Mouse (Mus musculus): ENCODE measurements at regions not wholly inside any gene's neighbourhood (a gene's known extent, or its start where the extent isn't known, plus 50 kb on each side); places are given as distances from the start of the nearest gene placed in this dataset.
A peak's percentile ranks its signal among the peaks of the same experiment; 100 is the strongest.

DNA sequence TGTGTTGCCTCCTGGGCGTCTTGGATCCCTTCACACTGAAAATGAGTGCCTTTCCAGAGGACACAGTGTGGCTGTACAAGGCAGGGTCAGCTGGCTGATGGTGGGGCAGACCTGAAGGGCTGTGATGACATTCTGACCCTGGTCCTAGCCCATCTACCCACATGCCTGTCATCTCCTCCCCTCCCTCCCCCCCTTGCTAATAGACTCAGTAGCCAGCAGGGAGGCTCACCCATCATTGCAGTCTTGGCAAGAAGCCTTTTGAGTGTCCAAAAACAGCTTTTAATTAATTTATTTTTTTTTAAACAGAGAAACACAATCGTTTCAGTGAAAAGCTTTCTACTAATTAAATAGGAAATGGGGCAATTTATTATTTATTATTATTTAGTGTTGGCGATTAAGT lies 67.0 kb upstream of the Ssx2ip start:
- Histone ChIP-seq H3K27me3 (ENCODE audit: insufficient read depth, poor library complexity, severe bottlenecking) (no peaks in the 10 kb centered on the region), H3K36me3 (no peaks in the 10 kb centered on the region), H3K27ac (peak overlapping the region; percentile 78), H3K9me3 (no peaks in the 10 kb centered on the region), H3K4me1 (peaks cover 29% of the 10 kb centered on the region), H3K4me3 (peak overlapping the region; percentile 40; the same call in 1 of the 2 replicates)
- WGBS: 66% methylated on average over 3 of the region's 3 CpGs
- no peak for DNase-seq (ENCODE audit: low spot score)

GRCm38 (mm10) chr3:146337861-146338281 lies 66.6 kb upstream of the Ssx2ip start:
- Histone ChIP-seq H3K27ac (peak overlapping the region; percentile 78), H3K9me3 (no peaks in the 10 kb centered on the region), H3K4me3 (peak overlapping the region; percentile 40), H3K36me3 (no peaks in the 10 kb centered on the region), H3K27me3 (ENCODE audit: insufficient read depth, poor library complexity, severe bottlenecking) (no peaks in the 10 kb centered on the region), H3K4me1 (peaks cover 29% of the 10 kb centered on the region)
- no peak for DNase-seq (ENCODE audit: low spot score)
- WGBS: 19% methylated on average over 7 of the region's 7 CpGs

- WGBS: 77% methylated on average over 9 of the region's 9 CpGs
- Histone ChIP-seq H3K4me3 (0 out of 2 replicates have a peak overlapping the region, but pooled peaks have one; percentile 40), H3K27ac (peak overlapping the region; percentile 78), H3K27me3 (ENCODE audit: insufficient read depth, poor library complexity, severe bottlenecking) (no peaks in the 10 kb centered on the region), H3K36me3 (no peaks in the 10 kb centered on the region), H3K4me1 (peaks cover 26% of the 10 kb centered on the region), H3K9me3 (no peaks in the 10 kb centered on the region)
- DNase-seq (ENCODE audit: low spot score): no peak
These were observed 66.0 kb upstream of the Ssx2ip start for GRCm38 (mm10) chr3:146338445-146338844.

GRCm38 (mm10) chr3:146340316-146341055 lies 64.0 kb upstream of the Ssx2ip start:
- no peak overlapping the region for H3K4me3 ChIP-seq
- peaks cover 19% of the 10 kb centered on the region for H3K4me1 ChIP-seq
- no peaks in the 10 kb centered on the region for H3K27me3 ChIP-seq (ENCODE audit: insufficient read depth, poor library complexity, severe bottlenecking)
- WGBS: 73% methylated on average over 12 of the region's 12 CpGs
- H3K36me3 ChIP-seq: no peaks in the 10 kb centered on the region
- H3K9me3 ChIP-seq: no peaks in the 10 kb centered on the region
- H3K27ac ChIP-seq: no peak overlapping the region
- DNase-seq (ENCODE audit: low spot score): no peak

DNA sequence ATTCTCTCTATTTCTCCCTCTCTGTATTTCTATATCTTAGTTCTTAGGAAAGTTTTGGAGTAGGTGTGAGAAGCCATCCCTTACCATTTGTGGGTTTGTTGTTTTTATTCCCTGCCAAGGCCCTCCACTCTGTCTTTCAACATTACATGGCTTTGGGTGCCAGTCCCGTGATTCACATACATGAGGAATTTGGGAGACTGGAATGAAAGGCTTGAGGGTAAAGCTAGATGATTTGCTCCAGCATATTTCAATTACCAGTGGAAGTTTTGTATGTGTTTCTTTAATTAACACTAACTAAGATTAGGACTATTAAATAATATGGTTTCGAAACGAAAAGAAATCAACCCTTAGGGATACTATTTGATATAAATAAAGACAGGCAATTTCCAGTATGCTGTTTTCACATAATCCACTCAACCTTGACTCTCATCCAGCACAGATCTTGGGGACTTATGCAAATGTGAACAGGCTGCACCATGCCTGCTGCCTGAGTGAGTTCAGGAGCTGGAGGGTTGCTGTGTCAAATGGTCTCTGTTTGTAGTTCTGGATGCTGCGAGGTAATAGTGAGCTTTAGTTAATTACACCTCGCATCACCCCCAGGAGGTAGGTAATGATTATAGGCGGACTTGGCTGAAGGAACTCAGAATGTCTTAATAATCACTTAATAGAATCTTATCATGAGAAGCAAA lies 62.6 kb upstream of the Ssx2ip start:
- Histone ChIP-seq H3K4me3 (no peak overlapping the region), H3K27me3 (ENCODE audit: insufficient read depth, poor library complexity, severe bottlenecking) (no peaks in the 10 kb centered on the region), H3K9me3 (no peaks in the 10 kb centered on the region), H3K36me3 (no peaks in the 10 kb centered on the region), H3K27ac (no peak overlapping the region), H3K4me1 (peaks cover 18% of the 10 kb centered on the region)
- no peak for DNase-seq (ENCODE audit: low spot score)
- 77% methylated on average over 6 of the region's 6 CpGs for WGBS

GRCm38 (mm10) chr3:146342727-146343126 lies 61.7 kb upstream of the Ssx2ip start:
- Histone ChIP-seq H3K27me3 (ENCODE audit: insufficient read depth, poor library complexity, severe bottlenecking) (no peaks in the 10 kb centered on the region), H3K4me1 (peaks cover 9% of the 10 kb centered on the region), H3K4me3 (no peak overlapping the region), H3K9me3 (no peaks in the 10 kb centered on the region), H3K27ac (no peak overlapping the region), H3K36me3 (no peaks in the 10 kb centered on the region)
- no peak for DNase-seq (ENCODE audit: low spot score)
- WGBS: 80% methylated on average over 1 of the region's 1 CpGs

DNA sequence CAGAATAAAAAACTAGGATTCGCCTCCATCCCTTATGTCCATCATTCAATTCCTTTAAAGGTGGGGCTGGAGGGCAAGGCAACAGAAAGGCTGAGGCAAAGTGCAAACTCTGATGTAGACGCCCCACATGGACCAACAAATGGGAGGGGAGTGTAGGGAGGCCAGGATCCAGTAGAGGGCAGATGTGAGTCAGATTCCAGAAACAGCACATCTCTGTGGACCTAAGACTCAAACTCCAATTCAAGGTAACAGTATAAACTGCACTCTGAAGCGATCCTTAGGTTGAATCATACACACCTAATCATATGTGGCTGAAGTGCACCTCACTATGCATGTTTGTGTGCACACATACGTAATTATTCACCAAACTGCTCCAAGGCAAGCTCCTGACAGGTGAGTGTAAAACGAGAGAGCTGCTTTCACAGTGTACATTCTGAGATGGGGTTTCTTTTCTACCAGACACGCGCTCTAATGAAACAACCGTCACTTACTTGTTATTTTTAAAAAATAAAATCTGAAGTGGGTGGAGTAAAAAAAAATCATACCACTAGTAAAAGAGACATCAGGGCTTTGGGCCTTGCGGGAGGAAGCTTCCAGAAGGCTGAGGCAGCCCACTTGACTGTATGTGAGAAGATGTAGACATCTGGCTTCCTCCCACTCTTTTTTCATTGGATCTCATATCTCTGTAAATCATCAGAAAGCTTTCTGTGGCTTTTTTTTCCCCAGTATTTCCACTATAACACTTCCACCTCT lies 60.6 kb upstream of the Ssx2ip start:
- no peak for DNase-seq (ENCODE audit: low spot score)
- Histone ChIP-seq H3K27ac (no peak overlapping the region), H3K36me3 (no peaks in the 10 kb centered on the region), H3K4me3 (no peak overlapping the region), H3K9me3 (no peaks in the 10 kb centered on the region), H3K27me3 (ENCODE audit: insufficient read depth, poor library complexity, severe bottlenecking) (no peaks in the 10 kb centered on the region), H3K4me1 (no peaks in the 10 kb centered on the region)
- WGBS: 58% methylated on average over 9 of the region's 9 CpGs

DNA sequence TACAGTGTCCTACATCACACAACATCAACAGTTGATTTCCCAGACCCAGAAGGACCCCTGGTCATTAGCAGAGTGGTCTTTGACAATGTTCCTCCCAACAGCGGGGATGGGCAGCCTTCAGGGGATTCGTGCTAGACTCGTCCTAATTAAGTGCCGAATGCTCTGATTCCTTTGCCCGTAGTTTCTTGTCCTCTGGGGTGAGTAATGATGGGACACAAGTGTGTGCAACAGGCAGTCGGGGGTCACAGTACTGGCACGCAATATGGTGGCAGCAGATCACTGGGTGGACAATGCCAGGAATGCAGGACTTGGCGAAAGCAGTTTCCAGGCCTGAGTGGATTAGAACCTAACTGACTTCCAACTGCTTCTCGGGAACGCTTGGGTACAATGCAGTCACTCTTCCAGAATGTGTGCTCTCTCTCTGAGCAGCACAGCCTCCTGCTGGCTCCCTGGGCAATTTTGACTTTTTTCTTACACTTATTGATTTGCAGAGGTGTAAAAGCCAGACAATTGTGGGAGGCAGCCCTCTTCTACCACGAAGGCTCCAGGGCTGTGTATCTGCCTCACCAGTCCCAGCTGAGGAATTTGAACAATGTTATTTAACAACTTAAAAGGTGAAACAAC lies 59.9 kb upstream of the Ssx2ip start:
- WGBS: 81% methylated on average over 11 of the region's 11 CpGs
- no peak for DNase-seq (ENCODE audit: low spot score)

DNA sequence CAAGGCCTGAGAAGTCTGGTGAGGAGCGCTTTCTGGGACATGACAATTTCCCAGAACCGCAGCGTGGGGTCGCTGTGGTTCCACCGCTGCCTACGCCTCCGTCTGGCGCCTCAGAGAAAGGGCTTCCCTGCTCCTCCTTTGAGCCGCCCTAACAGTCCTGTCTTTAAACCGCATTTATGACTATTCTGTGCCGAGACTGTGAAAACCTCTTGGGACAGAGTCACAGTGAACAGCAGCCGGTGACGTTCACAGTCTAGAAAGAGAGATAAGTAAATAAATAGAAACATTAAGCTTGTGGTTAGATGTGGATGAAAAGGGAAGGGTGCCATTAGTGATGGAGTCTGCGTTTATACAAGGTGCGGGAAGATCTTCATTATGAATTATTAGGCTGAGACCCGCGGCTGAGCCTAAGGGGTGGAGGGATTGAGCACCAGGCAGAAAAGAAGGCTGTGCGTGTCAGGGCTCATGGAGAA lies 59.1 kb upstream of the Ssx2ip start:
- 13% methylated on average over 18 of the region's 18 CpGs for WGBS
- H3K4me3 ChIP-seq: peak overlapping the region; percentile 38

More for the DNA sequence above, 59.9 kb upstream of the Ssx2ip start:
- Histone ChIP-seq H3K36me3 (no peaks in the 10 kb centered on the region), H3K9me3 (no peaks in the 10 kb centered on the region), H3K4me1 (no peaks in the 10 kb centered on the region), H3K4me3 (no peak overlapping the region), H3K27me3 (ENCODE audit: insufficient read depth, poor library complexity, severe bottlenecking) (no peaks in the 10 kb centered on the region), H3K27ac (no peak overlapping the region)

GRCm38 (mm10) chr3:146345946-146346345 lies 58.5 kb upstream of the Ssx2ip start:
- Histone ChIP-seq H3K4me3 (no peak overlapping the region), H3K27me3 (ENCODE audit: insufficient read depth, poor library complexity, severe bottlenecking) (no peaks in the 10 kb centered on the region), H3K36me3 (no peaks in the 10 kb centered on the region), H3K27ac (no peak overlapping the region), H3K4me1 (no peaks in the 10 kb centered on the region), H3K9me3 (no peaks in the 10 kb centered on the region)
- WGBS: 70% methylated on average over 4 of the region's 4 CpGs
- DNase-seq (ENCODE audit: low spot score): no peak

More for the DNA sequence above, 59.1 kb upstream of the Ssx2ip start:
- Histone ChIP-seq H3K27ac (no peak overlapping the region), H3K27me3 (ENCODE audit: insufficient read depth, poor library complexity, severe bottlenecking) (no peaks in the 10 kb centered on the region), H3K36me3 (no peaks in the 10 kb centered on the region), H3K9me3 (no peaks in the 10 kb centered on the region), H3K4me1 (no peaks in the 10 kb centered on the region)
- peak; percentile 88 for DNase-seq (ENCODE audit: low spot score)

- H3K27ac ChIP-seq: no peak overlapping the region
- no peak overlapping the region for H3K4me3 ChIP-seq
- H3K4me1 ChIP-seq: no peaks in the 10 kb centered on the region
- H3K9me3 ChIP-seq: no peaks in the 10 kb centered on the region
- 75% methylated on average over 3 of the region's 3 CpGs for WGBS
- no peaks in the 10 kb centered on the region for H3K36me3 ChIP-seq
- no peaks in the 10 kb centered on the region for H3K27me3 ChIP-seq (ENCODE audit: insufficient read depth, poor library complexity, severe bottlenecking)
- DNase-seq (ENCODE audit: low spot score): no peak
These were observed 57.1 kb upstream of the Ssx2ip start for GRCm38 (mm10) chr3:146347311-146347710.

GRCm38 (mm10) chr3:146348921-146349320 lies 55.5 kb upstream of the Ssx2ip start:
- H3K9me3 ChIP-seq: no peaks in the 10 kb centered on the region
- no peak for DNase-seq (ENCODE audit: low spot score)
- H3K27ac ChIP-seq: no peak overlapping the region
- WGBS: 81% methylated on average over 8 of the region's 8 CpGs
- H3K4me1 ChIP-seq: no peaks in the 10 kb centered on the region
- no peak overlapping the region for H3K4me3 ChIP-seq
- H3K27me3 ChIP-seq (ENCODE audit: insufficient read depth, poor library complexity, severe bottlenecking): no peaks in the 10 kb centered on the region
- no peaks in the 10 kb centered on the region for H3K36me3 ChIP-seq
